Mouse (Mus musculus) embryonic facial prominence, embryonic 13.5 days (tissue): ENCODE results near the gene Bmp15. TPM values are rescaled to one million over a fixed set of nuclear protein-coding genes. Genes with fewer than 3 reads are reported as not detected.

ENCODE experiments used
- ATAC-seq: fragments of 200-750 bp; cut with Nextera tagmentation; 2 replicates; pipeline ENCODE4 v1.8.0; 2017; ENCODE audit warnings: low read depth; ENCODE audit not compliant: insufficient number of reproducible peaks, insufficient read depth, low FRiP score, low TSS enrichment
- H3K27ac ChIP-seq: fragments of 300-500 bp; sonication (generic); 2 replicates; pipeline ENCODE4 v1.5.1; 2015; ENCODE audit warnings: moderate library complexity, mild to moderate bottlenecking, inconsistent platforms
- H3K27me3 ChIP-seq: fragments of 300-500 bp; sonication (generic); 2 replicates; pipeline ENCODE4 v1.6.1; 2015; ENCODE audit warnings: mild to moderate bottlenecking, inconsistent platforms
- H3K36me3 ChIP-seq: fragments of 300-500 bp; sonication (generic); 2 replicates; pipeline ENCODE4 v1.6.1; 2015; ENCODE audit warnings: mild to moderate bottlenecking, inconsistent platforms
- H3K4me1 ChIP-seq: fragments of 300-500 bp; sonication (generic); 2 replicates; pipeline ENCODE4 v1.6.1; 2015; ENCODE audit warnings: inconsistent platforms
- H3K4me2 ChIP-seq: fragments of 300-500 bp; sonication (generic); 2 replicates; pipeline ENCODE4 v1.6.1; 2015; ENCODE audit warnings: moderate library complexity, mild to moderate bottlenecking, inconsistent platforms
- H3K4me3 ChIP-seq: fragments of 300-500 bp; sonication (generic); 2 replicates; pipeline ENCODE4 v1.5.1; 2015; ENCODE audit warnings: mild to moderate bottlenecking, inconsistent platforms
- H3K9ac ChIP-seq: fragments of 300-500 bp; sonication (generic); 2 replicates; pipeline ENCODE4 v1.6.1; 2015; ENCODE audit warnings: mild to moderate bottlenecking, inconsistent platforms
- H3K9me3 ChIP-seq: fragments of 300-500 bp; sonication (generic); 2 replicates; pipeline ENCODE4 v1.6.1; 2016; ENCODE audit warnings: inconsistent platforms
- WGBS: fragments of 180-500 bp; shearing (Covaris S2); methylation state at CpG from one replicate; pipeline ENCODE4 v1.1.7; 2015; ENCODE audit warnings: mixed read lengths; 5-methylcytosine and 5-hydroxymethylcytosine counted together
- polyA plus RNA-seq: library from polyadenylated mRNA; unstranded; fragments of >200 nt; fragmentation: Nextera tagmentation; extraction: Ambion mirVana; gene quantifications from 2 replicates; pipeline ENCODE4 v1.2.1, GENCODE M21; 2015

The Bmp15 gene
- polyA plus RNA-seq, result 0.08 and 0.17 TPM in 2 replicates

DNA sequence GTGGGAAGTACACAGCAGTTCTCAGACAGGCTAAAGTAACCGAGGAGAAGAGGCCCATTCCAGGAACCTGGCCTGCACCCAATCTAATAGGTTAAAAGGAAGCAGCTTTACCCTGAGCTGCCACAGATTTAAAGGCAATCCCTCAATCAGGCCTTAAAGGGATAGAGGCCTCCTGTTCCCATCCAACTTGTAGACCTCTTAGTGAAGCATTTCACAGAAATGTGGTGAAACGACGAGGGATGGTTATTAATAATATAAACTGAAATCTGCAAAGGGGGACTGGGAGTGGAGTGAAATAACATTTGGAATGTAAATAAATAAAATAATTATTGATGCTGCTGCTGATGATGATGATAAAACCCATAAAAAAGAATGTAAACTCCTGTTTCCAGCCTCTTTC, at the start of gene Bmp15:
Gene Bmp15 (minus strand): TSS at position 101 of the 400 bp plus-strand sequence.
- Histone ChIP-seq H3K4me2 (no peak within 1 kb of the TSS), H3K4me1 (no peaks in the 10 kb centered on the region), H3K9me3 (no peaks in the 10 kb centered on the region), H3K9ac (no peak within 1 kb of the TSS), H3K4me3 (no peak within 1 kb of the TSS), H3K27ac (no peak within 1 kb of the TSS), H3K36me3 (no peaks in the 10 kb centered on the region), H3K27me3 (no peaks in the 10 kb centered on the region)
- WGBS, result 61% methylated on average over 3 of the region's 3 CpGs
- no peak for ATAC-seq

GRCm38 (mm10) chrX:6368822-6369221, 48.3 kb upstream of the Bmp15 start:
- Histone ChIP-seq H3K9ac (no peak overlapping the region), H3K4me2 (no peak overlapping the region), H3K27ac (no peak overlapping the region), H3K4me3 (no peak overlapping the region), H3K36me3 (no peaks in the 10 kb centered on the region), H3K9me3 (no peaks in the 10 kb centered on the region), H3K27me3 (no peaks in the 10 kb centered on the region), H3K4me1 (no peaks in the 10 kb centered on the region)
- 73% methylated on average over 1 of the region's 1 CpGs for WGBS
- ATAC-seq, result no peak

DNA sequence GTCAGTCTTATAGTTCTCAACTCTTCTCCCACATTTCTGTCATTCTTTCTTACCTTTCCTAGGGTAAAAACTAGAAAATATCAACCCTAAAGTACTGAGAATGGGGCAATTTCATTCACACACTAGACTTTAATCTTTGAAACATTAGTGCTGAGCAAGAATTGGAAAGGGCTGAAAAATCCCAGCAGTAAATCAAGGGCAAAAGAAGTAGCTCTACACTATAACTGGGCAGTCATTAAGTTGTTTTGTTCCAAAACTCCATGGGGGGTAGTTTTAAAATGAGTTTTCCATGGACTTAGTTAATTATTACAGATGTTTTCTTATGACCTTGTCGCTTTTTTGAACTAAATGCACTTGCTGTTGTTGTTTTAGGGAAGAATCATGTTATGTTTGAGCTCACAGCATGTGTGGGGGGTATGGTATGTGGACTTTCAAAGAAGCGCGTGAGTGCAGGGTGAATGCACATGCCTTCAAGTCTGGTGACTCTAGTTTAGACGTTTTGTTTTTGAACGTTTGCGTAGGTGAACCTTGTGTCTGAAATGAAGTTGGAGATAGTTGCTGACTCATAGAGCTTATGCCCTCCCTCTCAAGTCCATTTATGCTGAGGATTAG, 37.1 kb upstream of the Bmp15 start:
- Histone ChIP-seq H3K9ac (no peak overlapping the region), H3K36me3 (no peaks in the 10 kb centered on the region), H3K27ac (no peak overlapping the region), H3K4me2 (no peak overlapping the region), H3K4me3 (no peak overlapping the region), H3K27me3 (no peaks in the 10 kb centered on the region), H3K9me3 (no peaks in the 10 kb centered on the region), H3K4me1 (no peaks in the 10 kb centered on the region)
- WGBS, result 75% methylated on average over 6 of the region's 6 CpGs
- ATAC-seq, result no peak

DNA sequence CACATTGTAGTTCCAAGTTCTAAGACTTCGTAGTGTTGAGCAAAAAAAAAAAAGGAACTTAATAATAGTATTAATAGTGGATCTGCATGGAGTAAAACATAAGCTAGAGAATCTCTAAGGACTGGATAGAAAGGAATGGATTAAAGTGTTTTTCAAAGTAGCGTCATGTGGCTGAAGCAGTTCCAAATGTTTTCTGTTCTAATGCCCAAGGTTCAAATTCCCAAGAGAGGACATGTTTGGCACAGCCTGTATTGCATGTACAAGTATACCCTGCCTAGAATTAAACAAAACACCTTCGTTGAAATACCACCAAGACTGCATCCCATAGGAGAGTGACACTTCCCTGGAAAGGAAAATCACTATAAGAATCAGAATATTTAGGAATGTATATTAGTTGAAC, 36.4 kb upstream of the Bmp15 start:
- H3K9me3 ChIP-seq, result no peaks in the 10 kb centered on the region
- H3K4me1 ChIP-seq, result no peaks in the 10 kb centered on the region
- no peak overlapping the region for H3K4me3 ChIP-seq
- no peaks in the 10 kb centered on the region for H3K36me3 ChIP-seq
- no peaks in the 10 kb centered on the region for H3K27me3 ChIP-seq
- no peak overlapping the region for H3K27ac ChIP-seq
- ATAC-seq, result no peak
- no peak overlapping the region for H3K4me2 ChIP-seq
- WGBS, result 77% methylated on average over 3 of the region's 3 CpGs
- no peak overlapping the region for H3K9ac ChIP-seq

DNA sequence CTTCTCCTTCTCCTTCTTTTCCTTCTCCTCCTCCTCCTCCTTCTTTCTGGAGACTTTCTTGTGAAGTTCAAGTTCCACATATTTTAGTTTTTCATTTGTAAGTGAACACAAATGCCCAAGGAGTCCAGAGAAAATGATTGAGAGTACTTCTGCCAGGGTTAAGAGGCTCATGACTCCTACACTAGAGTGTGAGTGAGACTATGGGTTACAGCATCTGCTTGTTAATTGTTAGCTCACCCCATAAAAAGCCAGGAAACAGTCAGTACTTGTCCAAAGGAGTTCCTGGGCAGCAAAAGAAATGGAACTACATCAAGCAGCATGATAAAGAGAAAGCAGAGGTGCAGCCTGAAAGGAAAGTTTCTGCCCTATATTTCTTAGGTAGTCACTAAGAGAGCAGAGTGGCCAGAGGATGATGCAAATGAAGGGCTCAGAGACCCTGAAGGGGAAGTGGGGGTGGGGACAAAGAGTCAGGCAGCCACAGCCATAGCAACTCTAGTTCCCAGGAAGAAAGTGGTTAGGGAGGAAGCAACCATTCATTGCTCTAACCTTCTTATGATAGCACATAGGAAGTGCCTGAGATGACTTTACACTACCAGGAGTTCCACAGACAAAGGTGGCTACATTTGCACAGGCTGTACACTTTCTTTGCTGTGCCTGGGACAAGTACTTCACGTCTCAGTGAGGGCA, 24.9 kb upstream of the Bmp15 start:
- 63% methylated on average over 1 of the region's 1 CpGs for WGBS
- H3K27ac ChIP-seq, result no peak overlapping the region

DNA sequence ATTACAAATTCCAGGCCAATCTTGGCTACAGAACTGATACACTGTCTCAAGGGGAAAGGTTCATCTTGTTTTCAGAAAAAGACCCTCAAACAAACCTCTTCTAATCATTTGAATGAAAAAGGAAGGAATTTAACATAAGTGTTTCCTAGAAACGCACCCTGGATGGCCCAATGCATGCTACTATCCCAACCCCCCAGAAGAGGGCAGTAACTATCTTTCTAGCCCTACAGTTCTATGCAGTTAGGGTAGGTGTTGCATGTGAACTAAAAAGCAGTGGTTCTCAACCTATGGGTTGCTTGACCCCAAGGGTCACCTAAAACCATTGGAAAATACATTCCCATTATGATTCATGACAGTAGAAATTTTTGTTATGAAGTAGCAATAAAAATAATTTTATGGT, 3.5 kb upstream of the Bmp15 start:
- Histone ChIP-seq H3K4me2 (no peak overlapping the region), H3K9ac (no peak overlapping the region), H3K4me3 (no peak overlapping the region), H3K27ac (no peak overlapping the region), H3K9me3 (no peaks in the 10 kb centered on the region), H3K4me1 (no peaks in the 10 kb centered on the region), H3K27me3 (no peaks in the 10 kb centered on the region), H3K36me3 (no peaks in the 10 kb centered on the region)
- no peak for ATAC-seq
- 36% methylated on average over 1 of the region's 1 CpGs for WGBS

More for the DNA sequence above, 24.9 kb upstream of the Bmp15 start:
- H3K4me1 ChIP-seq, result no peaks in the 10 kb centered on the region
- H3K9ac ChIP-seq, result no peak overlapping the region
- no peaks in the 10 kb centered on the region for H3K36me3 ChIP-seq
- no peak overlapping the region for H3K4me2 ChIP-seq
- H3K4me3 ChIP-seq, result no peak overlapping the region
- H3K27me3 ChIP-seq, result no peaks in the 10 kb centered on the region
- H3K9me3 ChIP-seq, result no peaks in the 10 kb centered on the region
- no peak for ATAC-seq

DNA sequence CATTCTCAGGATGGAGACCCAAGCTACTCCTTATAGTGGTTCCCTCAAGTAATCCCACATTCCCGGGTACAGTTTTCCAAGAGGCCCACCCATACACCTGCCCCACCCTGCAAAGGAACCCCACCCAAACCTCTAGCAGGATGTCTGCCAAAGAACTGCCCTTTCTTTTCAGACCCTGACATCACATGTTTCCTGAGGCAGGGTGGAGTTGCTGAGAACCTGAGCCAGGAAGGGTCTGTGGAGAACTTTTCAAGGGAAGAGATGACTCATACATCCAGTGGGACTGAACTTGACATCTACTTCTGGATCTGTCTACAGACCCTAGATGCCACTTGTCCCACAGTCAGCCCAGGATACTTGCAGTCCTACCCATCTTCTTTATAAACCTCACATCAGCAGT, 2.8 kb downstream of the Bmp15 start:
- Histone ChIP-seq H3K4me2 (no peak overlapping the region), H3K27me3 (no peaks in the 10 kb centered on the region), H3K9me3 (no peaks in the 10 kb centered on the region), H3K4me3 (no peak overlapping the region), H3K36me3 (no peaks in the 10 kb centered on the region), H3K27ac (no peak overlapping the region), H3K4me1 (no peaks in the 10 kb centered on the region), H3K9ac (no peak overlapping the region)
- no peak for ATAC-seq
- 83% methylated on average over 1 of the region's 1 CpGs for WGBS

Other genes starting within 250 kb of the Bmp15 start
- gene AU022751, start 237.3 kb downstream of the Bmp15 start, polyA plus RNA-seq, result not detected in 2 replicates
- gene Nudt10, start 147.7 kb downstream of the Bmp15 start, polyA plus RNA-seq, result 6.3 and 7.9 TPM in 2 replicates
- 6.9 and 7.9 TPM in 2 replicates for gene Shroom4, start 79.1 kb upstream of the Bmp15 start, polyA plus RNA-seq